Mouse (Mus musculus) testis, postnatal 14 days (tissue): Measurements from ENCODE around the gene Tsc2.

Source experiments
- DNase-seq: peaks from one replicate; pipeline ENCODE4 v3.0.0; 2021; ENCODE audit warnings: low spot score

Gene Tsc2

GRCm38 (mm10) chr17:24608874-24609273 is 23.6 kb downstream of the Tsc2 start:
- DNase-seq: no peak

GRCm38 (mm10) chr17:24608370-24608769 is 24.1 kb downstream of the Tsc2 start:
- DNase-seq: no peak

- DNase-seq: no peak
These were observed 27.9 kb downstream of the Tsc2 start for GRCm38 (mm10) chr17:24604557-24604956.

- DNase-seq: no peak
These were observed 28.5 kb downstream of the Tsc2 start for GRCm38 (mm10) chr17:24603961-24604360.

- DNase-seq: no peak
These were observed 31.9 kb downstream of the Tsc2 start for GRCm38 (mm10) chr17:24600502-24600901.

GRCm38 (mm10) chr17:24597989-24598388 is 34.4 kb downstream of the Tsc2 start:
- DNase-seq: no peak

- no peak for DNase-seq
These were observed 35.8 kb downstream of the Tsc2 start for GRCm38 (mm10) chr17:24596471-24597183.

- DNase-seq: no peak
These were observed 36.4 kb downstream of the Tsc2 start for GRCm38 (mm10) chr17:24596073-24596466.

GRCm38 (mm10) chr17:24595126-24596072 is 37.0 kb downstream of the Tsc2 start:
- no peak for DNase-seq

GRCm38 (mm10) chr17:24593992-24594890 is 38.2 kb downstream of the Tsc2 start:
- DNase-seq: no peak

GRCm38 (mm10) chr17:24593248-24593647 is 39.2 kb downstream of the Tsc2 start:
- no peak for DNase-seq

GRCm38 (mm10) chr17:24591695-24592094 is 40.7 kb downstream of the Tsc2 start:
- no peak for DNase-seq

- no peak for DNase-seq
These were observed 41.5 kb downstream of the Tsc2 start for GRCm38 (mm10) chr17:24590943-24591342.

GRCm38 (mm10) chr17:24586532-24586931 is 45.9 kb downstream of the Tsc2 start:
- no peak for DNase-seq

- no peak for DNase-seq
These were observed 47.9 kb downstream of the Tsc2 start for GRCm38 (mm10) chr17:24584520-24584919.

- DNase-seq: no peak
These were observed 48.6 kb downstream of the Tsc2 start for GRCm38 (mm10) chr17:24583599-24584460.

- no peak for DNase-seq
These were observed 52.1 kb downstream of the Tsc2 start for GRCm38 (mm10) chr17:24580287-24580686.

GRCm38 (mm10) chr17:24579532-24579931 is 52.9 kb downstream of the Tsc2 start:
- DNase-seq: no peak

- DNase-seq: no peak
These were observed 58.6 kb downstream of the Tsc2 start for GRCm38 (mm10) chr17:24573811-24574210.

GRCm38 (mm10) chr17:24572651-24573245 is 59.7 kb downstream of the Tsc2 start:
- no peak for DNase-seq

- DNase-seq: no peak
These were observed 62.6 kb downstream of the Tsc2 start for GRCm38 (mm10) chr17:24569837-24570236.
